ENCODE assay signal across 8 mouse cellular contexts in genomic region chr11:95778831-95779251, GRCm38 (mm10). TPM values are rescaled to one million over a fixed set of nuclear protein-coding genes. Genes with fewer than 3 reads are reported as not detected.
DNase-seq lines count a peak whose midpoint lies in the region; ATAC-seq and TF ChIP-seq lines count a peak whose summit lies in the region.
"Had no signal": no experiment of that assay in that cellular context is flagged by ENCODE, and none has a peak within 500 bp of the region (broad histone marks: within the 10 kb centered on the region; RNA-seq: fewer than 3 reads in every experiment).

No protein-coding gene starts in this region.

- no peaks in the 10 kb centered on the region for H3K27me3 ChIP-seq in thymus, adult 2 months (ENCODE audit: control insufficient read depth, insufficient read depth, low read length)

- no peak overlapping the region for H3K27ac ChIP-seq in thymus, adult 2 months (ENCODE audit: control insufficient read depth, insufficient read depth, low read length)

- no peak for TF ChIP-seq POLR2A in thymus, adult 2 months (IDR thresholded peaks at IDR 0.05; ENCODE audit: control insufficient read depth, extremely low read depth, insufficient read depth, low read length, poor library complexity)

- H3K4me1 ChIP-seq in thymus, adult 2 months (replicated peaks; ENCODE audit: control insufficient read depth, insufficient read depth, low read length) = peaks cover 7% of the 10 kb centered on the region; the same call in 1 of the 2 replicates

- DNase-seq in layer of hippocampus, postnatal 10 days (ENCODE audit: low spot score in 2 of 2) = peak; percentile 19 to 26
- no peak for DNase-seq in layer of hippocampus, adult 9-10 months (ENCODE audit: low spot score)
- DNase-seq in adipocyte (ENCODE audit: low spot score) = peak; percentile 44
- peak; percentile 7 to 15 for DNase-seq in natural killer cell, adult 2 months (ENCODE audit: low spot score in 2 of 2)
- DNase-seq in thymus, adult 2 months = no peak
- DNase-seq in urinary bladder, adult 2 months (ENCODE audit: low spot score) = no peak

- ATAC-seq in granulocyte monocyte progenitor cell, adult 5-6 weeks (replicated peaks; ENCODE audit: poor library complexity, severe bottlenecking) = peak; percentile 57

- H3K36me3 ChIP-seq in thymus, adult 2 months (ENCODE audit: control insufficient read depth, insufficient read depth, low read length) = no peaks in the 10 kb centered on the region

- no peak for TF ChIP-seq CTCF in thymus, adult 2 months (IDR thresholded peaks at IDR 0.05; ENCODE audit: borderline replicate concordance, control insufficient read depth, extremely low read depth, insufficient read depth, low read length, poor library complexity)

- WGBS in thymus, adult 2 months = 95% methylated on average over 4 of the region's 4 CpGs

- no peak overlapping the region for H3K4me3 ChIP-seq in thymus, adult 2 months (ENCODE audit: control insufficient read depth, insufficient read depth, low read length)

RNA-seq across cellular contexts. Expression of gene Phospho1, which starts 45.5 kb away (rescaled TPM):
- 10 to 100 TPM; 17.8 to 21.3 TPM for total RNA-seq in layer of hippocampus, postnatal 10 days (2021)
- 1.5 TPM in 1 of 2 replicates, not detected in the other for total RNA-seq in granulocyte monocyte progenitor cell, adult 5-6 weeks (2014; fragmentation: Nextera tagmentation)
- total RNA-seq in granulocyte monocyte progenitor cell, adult 5-6 weeks (2017) = 0.41 TPM in 1 of 2 replicates, not detected in the other
- 24.9 and 42.7 TPM in 2 replicates for polyA plus RNA-seq in thymus, adult 2 months (2012; rRNA removed)
- 33.2 and 40.8 TPM in 2 replicates for polyA plus RNA-seq in urinary bladder, adult 2 months (2012; rRNA removed)
- polyA plus RNA-seq: embryonic facial prominence, embryonic 11.5 days had no signal

RNA-seq across cellular contexts. Expression of gene B130006D01Rik, which starts 55.5 kb away (rescaled TPM):
- total RNA-seq in layer of hippocampus, postnatal 10 days (2021) = 1 to 10 TPM; 1.6 to 1.8 TPM
- total RNA-seq in granulocyte monocyte progenitor cell, adult 5-6 weeks (2014; fragmentation: Nextera tagmentation) = 4.4 and 5.7 TPM in 2 replicates
- total RNA-seq in granulocyte monocyte progenitor cell, adult 5-6 weeks (2017) = 1.0 and 1.2 TPM in 2 replicates
- 0.34 and 0.38 TPM in 2 replicates for polyA plus RNA-seq in thymus, adult 2 months (2012; rRNA removed)
- 0.15 and 0.19 TPM in 2 replicates for polyA plus RNA-seq in urinary bladder, adult 2 months (2012; rRNA removed)

RNA-seq across cellular contexts. Expression of gene Gngt2, which starts 58.2 kb away (rescaled TPM):
- 1 to 10 TPM; 2.1 to 2.6 TPM for total RNA-seq in layer of hippocampus, postnatal 10 days (2021)
- total RNA-seq in granulocyte monocyte progenitor cell, adult 5-6 weeks (2014; fragmentation: Nextera tagmentation) = 2.7 and 24.3 TPM in 2 replicates
- total RNA-seq in granulocyte monocyte progenitor cell, adult 5-6 weeks (2017) = 7.7 and 13.4 TPM in 2 replicates
- 28.6 and 32.5 TPM in 2 replicates for polyA plus RNA-seq in thymus, adult 2 months (2012; rRNA removed)
- polyA plus RNA-seq in urinary bladder, adult 2 months (2012; rRNA removed) = 21.0 and 24.5 TPM in 2 replicates

Comparison
In these comparisons a context has a peak if more than half of its experiments do, and no peak if none do; other contexts are left out.
1. DNase-seq: peak in layer of hippocampus, postnatal 10 days (2 of 2), adipocyte (single experiment) and natural killer cell, adult 2 months (2 of 2); none in layer of hippocampus, adult 9-10 months (single experiment), thymus, adult 2 months (single experiment) and urinary bladder, adult 2 months (single experiment).
2. RNA of gene Phospho1, which starts 45.5 kb away (total RNA-seq): 17.8 to 21.3 TPM in layer of hippocampus, postnatal 10 days; 0.41 to 1.5 TPM in granulocyte monocyte progenitor cell, adult 5-6 weeks; every median in the first group is over 4 times any median in the second.